Mouse (Mus musculus) retina, postnatal 7 days (tissue): ENCODE results near the gene Pimreg.

Source experiments
- DNase-seq: peaks from one replicate; pipeline ENCODE4 v3.0.0-alpha.2; 2012; ENCODE audit warnings: low read depth, low spot score

Gene Pimreg

GRCm38 (mm10) chr11:72065103-72065502 is 23.3 kb downstream of the Pimreg start:
- DNase-seq: no peak

DNA sequence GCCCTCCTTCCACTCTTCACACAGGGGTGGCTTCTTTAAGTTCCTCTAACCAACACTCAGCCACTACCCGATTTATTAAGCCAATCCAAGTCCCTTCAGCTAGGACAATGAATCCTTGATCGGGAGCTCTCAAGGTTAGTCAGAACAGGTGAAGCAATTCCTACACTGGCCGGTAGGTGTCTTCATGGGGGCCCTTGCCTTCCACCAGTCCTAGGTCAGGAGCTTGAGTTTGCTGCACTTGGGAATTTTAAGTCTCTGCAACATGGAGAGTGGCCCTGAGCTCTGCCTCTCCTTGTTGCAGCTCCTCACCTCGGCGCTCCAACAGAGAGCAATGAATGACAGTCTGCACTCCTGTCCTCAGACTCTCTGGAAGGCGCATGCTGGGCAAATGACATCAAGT is 24.5 kb downstream of the Pimreg start:
- peak; percentile 44 for DNase-seq

- no peak for DNase-seq
Observed at GRCm38 (mm10) chr11:72067326-72067725, 25.5 kb downstream of the Pimreg start.

DNA sequence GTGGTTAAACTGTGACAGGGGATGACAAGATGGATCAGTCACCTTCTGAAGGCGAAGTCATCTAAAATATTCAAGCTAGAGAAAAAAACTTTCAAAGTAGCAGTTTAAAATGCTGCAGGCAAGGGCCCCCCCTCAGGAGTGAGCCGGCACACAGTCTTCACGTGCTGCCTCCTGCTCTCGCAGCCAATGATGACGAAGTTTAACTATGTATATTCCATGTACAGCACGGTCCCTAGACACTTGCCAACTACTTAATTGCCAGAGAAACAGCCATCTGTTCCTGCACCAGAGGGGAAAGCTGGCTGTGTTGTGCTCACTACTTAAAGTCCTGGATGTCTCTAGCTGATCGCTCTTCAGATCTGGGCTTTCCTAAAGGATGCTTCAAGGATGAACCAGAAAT is 26.2 kb downstream of the Pimreg start:
- DNase-seq: no peak

- DNase-seq: no peak
Observed at GRCm38 (mm10) chr11:72070733-72071132, 28.9 kb downstream of the Pimreg start.

DNA sequence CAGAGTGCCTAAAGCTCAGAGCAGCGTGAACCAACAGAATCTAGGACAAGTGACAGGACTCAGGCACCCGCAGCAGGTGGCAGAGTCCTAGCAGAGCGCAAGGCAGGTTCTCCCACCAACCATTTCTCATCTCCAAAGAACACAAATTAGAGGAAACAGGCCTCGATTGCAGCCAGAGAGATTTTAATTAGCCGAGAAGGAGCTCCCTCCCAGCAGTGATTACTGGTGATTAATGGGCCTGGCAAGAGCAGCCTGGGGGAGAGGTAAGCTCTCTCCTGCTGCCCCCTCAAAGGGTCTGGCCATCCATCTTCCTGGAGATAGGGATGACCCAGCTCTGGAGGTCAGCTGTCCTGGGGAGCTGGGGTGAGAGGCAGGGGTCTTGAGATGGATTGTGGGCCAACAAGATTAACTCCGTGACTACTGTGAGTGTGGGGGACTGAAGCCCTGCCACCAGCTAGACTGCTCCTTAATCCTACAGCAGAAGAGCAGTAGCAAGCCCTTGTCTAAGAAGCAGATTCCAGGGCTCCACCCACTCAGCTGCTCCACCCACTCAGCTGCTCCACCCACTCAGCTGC is 30.6 kb downstream of the Pimreg start:
- DNase-seq: peak; percentile 34

- no peak for DNase-seq
Observed at GRCm38 (mm10) chr11:72074230-72074629, 32.4 kb downstream of the Pimreg start.

DNA sequence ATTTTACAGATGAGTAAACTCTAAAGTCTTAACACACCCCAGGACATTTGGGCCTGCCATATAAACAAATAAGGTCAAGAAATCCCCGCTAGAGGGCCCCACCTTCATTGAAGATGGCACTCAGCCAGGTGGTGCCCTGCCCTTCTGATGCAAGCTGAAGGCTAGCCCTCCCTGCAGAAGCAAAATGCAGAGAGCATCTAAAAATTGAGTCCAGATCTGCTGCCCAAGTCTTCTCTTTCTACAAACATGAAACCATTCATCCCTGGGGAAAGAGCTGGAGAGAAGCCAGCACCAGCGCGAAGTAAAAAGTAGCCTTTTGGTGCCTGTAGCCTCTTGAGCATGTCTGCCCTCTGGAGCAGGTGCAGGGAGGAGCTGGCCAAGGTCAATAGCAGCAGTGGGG is 36.2 kb downstream of the Pimreg start:
- DNase-seq: no peak

GRCm38 (mm10) chr11:72078647-72079046 is 36.8 kb downstream of the Pimreg start:
- no peak for DNase-seq

- no peak for DNase-seq
Observed at GRCm38 (mm10) chr11:72080461-72080860, 38.6 kb downstream of the Pimreg start.

DNA sequence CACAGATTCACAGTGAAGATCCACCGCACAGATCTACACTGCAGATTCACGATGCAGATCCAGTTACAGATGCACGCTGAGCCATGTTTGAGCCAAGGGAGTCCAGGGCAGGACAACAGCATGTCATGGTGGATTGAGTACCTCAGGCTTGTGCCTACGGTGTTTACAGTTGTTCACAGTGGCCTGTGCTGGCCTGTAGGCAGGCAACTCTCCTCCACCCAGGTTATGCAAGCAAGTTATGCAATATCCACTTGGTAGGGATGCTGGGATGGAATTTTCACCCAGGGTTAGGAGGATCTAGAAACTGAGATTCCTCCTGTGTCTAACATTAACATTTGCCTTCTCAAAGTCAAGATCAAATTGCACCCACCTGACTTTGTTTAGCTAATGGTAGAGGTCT is 40.8 kb downstream of the Pimreg start:
- no peak for DNase-seq

DNA sequence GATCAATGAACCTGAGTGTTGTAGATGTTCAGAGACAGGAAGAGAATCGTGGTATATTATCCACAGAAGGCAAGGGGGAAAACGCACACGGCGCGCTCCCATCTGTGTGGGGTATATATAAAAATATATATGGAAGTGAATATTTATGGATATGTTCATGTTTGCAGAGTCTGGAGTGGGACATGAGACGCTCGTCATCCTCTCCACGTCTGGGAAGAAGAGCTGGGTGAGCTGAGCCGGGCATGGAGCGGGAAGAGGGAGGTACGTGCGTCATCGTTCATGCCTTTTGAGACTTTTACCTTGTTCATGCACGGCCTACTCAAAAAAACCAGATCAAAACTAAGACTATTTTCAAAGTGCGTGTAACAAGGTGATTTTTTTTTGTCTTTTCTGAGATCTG is 42.5 kb downstream of the Pimreg start:
- no peak for DNase-seq

DNA sequence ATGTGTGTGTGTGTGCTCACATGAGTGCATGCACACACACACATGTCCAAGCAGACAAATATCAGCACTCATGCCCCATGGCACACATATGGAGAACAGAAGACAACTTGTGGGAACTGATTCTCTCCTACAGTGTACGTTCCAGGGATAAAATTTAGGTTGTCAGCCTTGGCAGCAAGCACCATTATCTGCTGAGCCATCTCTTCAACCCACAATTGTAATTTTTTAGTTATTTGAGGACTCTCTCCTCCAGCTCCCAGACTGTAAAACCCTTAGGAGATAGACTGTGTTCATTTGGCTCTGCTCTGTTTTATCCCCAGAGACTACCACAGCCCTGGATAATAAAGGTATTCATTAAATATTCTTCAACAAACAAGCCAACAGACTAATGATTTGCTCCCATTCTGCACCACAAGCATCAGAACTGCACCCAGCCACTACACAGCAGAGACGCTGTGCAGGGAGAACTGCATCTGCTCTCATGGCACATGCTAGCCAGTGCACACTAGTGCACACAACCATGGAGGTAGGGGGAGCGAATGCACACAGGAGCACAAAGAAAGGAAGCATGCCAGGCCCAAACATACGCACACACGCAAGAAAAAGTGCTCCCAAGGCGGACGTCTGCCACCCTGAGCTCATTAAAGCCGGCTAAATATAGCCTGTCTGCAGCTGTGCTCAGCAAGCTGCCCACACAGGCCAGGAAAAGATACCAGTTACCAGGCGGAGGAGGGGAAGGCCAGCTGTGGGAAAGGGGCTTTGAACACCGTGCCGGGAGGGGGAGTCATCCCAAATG is 44.6 kb downstream of the Pimreg start:
- peak; percentile 61 for DNase-seq

DNA sequence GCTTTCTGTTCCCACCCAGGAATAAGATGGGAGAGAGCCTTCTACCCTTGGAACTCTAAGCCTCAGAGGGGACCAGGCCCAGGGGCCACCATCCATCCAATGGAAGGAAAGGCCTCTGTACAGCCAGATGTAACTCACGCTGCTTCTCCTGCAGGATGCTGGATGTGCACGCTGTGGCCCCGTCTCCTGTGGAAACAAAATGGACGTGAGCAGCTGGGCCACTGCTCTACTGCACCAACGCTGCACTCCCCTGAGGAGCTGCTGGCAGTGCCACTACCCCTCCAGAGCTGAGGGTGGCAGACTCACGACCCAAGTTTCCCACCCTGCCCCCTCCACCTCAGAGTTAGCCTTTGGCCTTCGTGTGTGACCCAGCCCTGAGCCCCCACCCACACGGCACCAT is 50.6 kb downstream of the Pimreg start:
- no peak for DNase-seq

GRCm38 (mm10) chr11:72094442-72094841 is 52.6 kb downstream of the Pimreg start:
- no peak for DNase-seq

DNA sequence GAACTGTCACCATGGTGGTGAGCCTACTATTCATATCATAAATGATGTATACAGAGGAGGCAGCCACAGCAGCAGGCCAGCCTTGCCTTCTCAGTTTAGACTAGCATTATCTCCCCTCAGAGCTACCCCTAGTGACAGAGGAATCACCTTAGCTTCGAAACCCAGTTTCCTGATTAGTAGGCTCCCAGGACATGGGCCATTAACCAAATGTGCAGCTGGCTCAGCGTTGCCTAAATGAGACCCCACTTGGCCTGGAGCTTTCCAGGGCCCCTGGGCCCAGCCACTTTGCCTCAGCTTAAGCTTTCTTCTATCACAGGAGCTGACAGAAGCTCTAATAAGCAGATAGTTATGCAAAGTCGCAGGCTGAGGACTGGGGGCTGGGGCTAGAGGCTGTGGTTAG is 54.2 kb downstream of the Pimreg start:
- DNase-seq: no peak
